Mouse (Mus musculus) left cerebral cortex, postnatal 14 days (tissue): ENCODE measurements around the gene Mras. TPM values are rescaled to one million over a fixed set of nuclear protein-coding genes. Genes with fewer than 3 reads are reported as not detected.

Experiments
- DNase-seq, 2 experiments: peaks; one replicate each; pipeline ENCODE4 v3.0.0; 2021 to 2022; ENCODE audit warnings: low spot score in 2 of 2, mixed read lengths in 1 of 2
- intact Hi-C: fragments of 180-260 bp; cut with DNase I; formaldehyde crosslinking; loops from one replicate; pipeline ENCODE4 v1.15.1; 2025
- total RNA-seq, 2 experiments: library from RNA; stranded (reverse); gene quantifications; 2 replicates each; pipeline ENCODE4 v1.2.3; 2021

The Mras gene
- total RNA-seq, 2 experiments from 2014 or later: 146 to 154 TPM

- intact Hi-C loops: no loop called here
Measured at GRCm38 (mm10) chr9:99336538-99336937, 100.6 kb downstream of the Mras start.

More at GRCm38 (mm10) chr9:99336538-99336937, 100.6 kb downstream of the Mras start:
- DNase-seq: no peak

Other genes starting within 250 kb of the Mras start
- gene Faiml, start 200.1 kb downstream of the Mras start, total RNA-seq: not detected
- gene Cep70, start 194.0 kb downstream of the Mras start, total RNA-seq: 10 to 100 TPM; 17.3 to 18.0 TPM
- 1 to 10 TPM in 1 of 2 experiments, under 1 TPM in 1; 0.59 to 1.1 TPM for gene Esyt3, start 78.8 kb downstream of the Mras start, total RNA-seq
- not detected for gene Nme9, start 14.1 kb upstream of the Mras start, total RNA-seq
- gene Armc8, start 131.5 kb upstream of the Mras start, total RNA-seq: 10 to 100 TPM; 51.2 to 54.6 TPM
- 10 to 100 TPM; 10.7 to 11.5 TPM for gene Dbr1, start 138.4 kb upstream of the Mras start, total RNA-seq
- not detected for gene A4gnt, start 175.1 kb upstream of the Mras start, total RNA-seq
- gene Dzip1l, start 192.1 kb upstream of the Mras start, total RNA-seq: 10 to 100 TPM; 23.8 to 32.3 TPM